Mouse (Mus musculus) kidney, adult 2 months (tissue): ENCODE measurements around the gene Tmem205.

Experiments used
- CTCF ChIP-seq: fragments of 200-500 bp; conservative IDR thresholded peaks from 2 replicates; pipeline ENCODE4 v1.5.1; 2011; ENCODE audit warnings: low read depth, mild to moderate bottlenecking, control low read depth, low read length, moderate library complexity, mixed read lengths; ENCODE audit not compliant: insufficient read depth, insufficient read length
- POLR2A ChIP-seq: fragments of 200-500 bp; IDR thresholded peaks from one replicate; pipeline ENCODE4 v1.6.1; 2011; ENCODE audit warnings: low read depth, low read length, control low read depth

- no peak for TF ChIP-seq POLR2A
- no peak; the same call in 1 of the 2 replicates for TF ChIP-seq CTCF
Observed at GRCm38 (mm10) chr9:21950322-21950721, 23.0 kb upstream of the Tmem205 start.
